Mouse (Mus musculus) gastrocnemius, postnatal 10 days (tissue): ENCODE results near the gene Pkdrej. TPM values are rescaled to one million over a fixed set of nuclear protein-coding genes. Genes with fewer than 3 reads are reported as not detected.
"Not testable (repeated sequence)": the region's sequence is repeated elsewhere in the genome, so short reads cannot be mapped to it uniquely, and the experiment has no call there.

Experiments
- DNase-seq: peaks from one replicate; pipeline ENCODE4 v3.0.0; 2021; ENCODE audit warnings: mixed read lengths
- long read RNA-seq, 2 experiments: library from polyadenylated mRNA; stranded (forward); transcript quantifications; one replicate each; pipeline ENCODE4 v2.0.0; 2021
- total RNA-seq, 2 experiments: library from RNA; stranded (reverse); gene quantifications; 2 replicates each; pipeline ENCODE4 v1.2.3; 2021

Pkdrej gene
- under 1 TPM; 0.20 to 0.31 TPM for total RNA-seq
- long read RNA-seq, experiment 1 = 0 reads
- long read RNA-seq, experiment 2 = 0 reads

DNA sequence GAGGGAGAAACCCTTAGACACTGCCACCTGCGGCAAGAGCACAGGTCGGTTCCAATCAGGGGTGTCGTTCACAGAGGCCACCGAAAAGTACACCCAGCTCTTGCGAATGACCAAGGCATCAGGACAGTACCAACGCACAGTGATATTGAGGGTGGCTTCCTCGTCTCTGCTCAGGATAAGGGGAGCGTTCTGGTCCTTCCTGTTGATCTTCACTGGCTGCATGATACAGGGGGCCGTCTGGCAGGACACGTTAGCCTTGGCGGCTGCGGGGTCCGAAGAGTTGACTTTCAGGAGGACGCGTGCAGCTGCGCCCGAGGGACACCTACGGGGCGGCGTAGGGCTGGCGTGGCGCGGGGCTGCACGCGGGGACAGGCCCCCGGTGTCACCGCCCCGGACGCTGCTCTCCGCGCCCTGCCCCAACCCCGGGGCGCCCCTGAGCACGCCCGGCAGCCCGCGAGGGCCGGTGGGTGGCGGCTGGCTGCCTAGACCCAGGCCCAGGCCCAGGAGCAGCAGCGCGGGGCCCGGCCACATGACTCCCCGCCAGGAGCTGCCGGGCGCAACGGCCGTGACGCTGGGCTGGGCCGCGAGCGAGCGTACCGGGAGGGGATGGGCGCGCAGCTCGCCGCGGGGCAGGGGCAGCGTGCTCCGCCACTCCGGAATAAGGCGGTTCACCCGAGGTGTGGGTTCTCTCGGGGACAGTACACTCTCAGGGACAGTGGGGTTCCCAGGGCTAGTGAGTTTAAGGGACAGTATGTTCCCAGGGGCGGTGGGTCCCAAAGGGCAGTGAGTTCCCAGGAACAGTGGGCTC is at the start of gene Pkdrej:
TSS of gene Pkdrej (minus strand) at position 532 of the 808 bp plus-strand sequence.
- DNase-seq = peak; percentile 60

DNA sequence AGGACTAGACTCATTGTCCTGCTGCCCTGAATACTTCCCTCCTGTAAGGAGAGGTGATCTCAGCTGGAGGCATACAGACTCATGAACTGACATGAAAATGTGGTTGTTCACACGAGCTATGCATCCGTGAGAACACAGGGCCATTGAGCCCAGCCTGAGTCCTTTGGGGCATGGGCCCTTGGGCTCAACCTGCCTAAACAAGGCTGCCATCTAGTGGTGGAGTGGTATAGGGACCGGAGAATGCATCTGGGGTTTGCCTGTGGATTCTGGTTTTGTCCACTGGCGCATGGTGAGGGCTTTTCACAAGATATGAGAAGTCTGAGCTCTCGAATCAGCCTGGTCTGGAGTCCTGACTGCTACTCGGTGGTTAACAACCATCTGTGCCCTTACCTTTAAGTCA is 46.2 kb upstream of the Pkdrej start:
- DNase-seq = peak; percentile 68

DNA sequence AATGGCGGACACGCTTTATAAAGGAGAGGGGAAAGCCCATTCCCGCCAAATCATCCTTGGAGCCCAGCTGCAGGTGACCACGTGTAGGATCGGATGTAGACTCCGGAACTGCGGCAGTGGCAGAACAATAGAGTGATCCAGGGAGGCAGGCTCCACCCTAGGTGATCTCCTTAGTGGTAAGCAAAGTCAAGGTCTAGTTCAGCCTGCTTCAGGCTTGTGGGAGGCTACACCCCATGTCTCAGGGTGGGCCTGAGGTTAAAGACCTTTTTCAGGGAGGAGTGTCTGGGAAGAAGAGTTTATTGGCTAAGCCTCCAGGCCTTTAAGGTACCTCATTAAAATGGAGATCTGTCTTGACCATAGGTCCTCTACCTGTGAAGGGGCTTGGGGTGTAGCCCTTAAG is 44.4 kb upstream of the Pkdrej start:
- DNase-seq = not testable (repeated sequence)

DNA sequence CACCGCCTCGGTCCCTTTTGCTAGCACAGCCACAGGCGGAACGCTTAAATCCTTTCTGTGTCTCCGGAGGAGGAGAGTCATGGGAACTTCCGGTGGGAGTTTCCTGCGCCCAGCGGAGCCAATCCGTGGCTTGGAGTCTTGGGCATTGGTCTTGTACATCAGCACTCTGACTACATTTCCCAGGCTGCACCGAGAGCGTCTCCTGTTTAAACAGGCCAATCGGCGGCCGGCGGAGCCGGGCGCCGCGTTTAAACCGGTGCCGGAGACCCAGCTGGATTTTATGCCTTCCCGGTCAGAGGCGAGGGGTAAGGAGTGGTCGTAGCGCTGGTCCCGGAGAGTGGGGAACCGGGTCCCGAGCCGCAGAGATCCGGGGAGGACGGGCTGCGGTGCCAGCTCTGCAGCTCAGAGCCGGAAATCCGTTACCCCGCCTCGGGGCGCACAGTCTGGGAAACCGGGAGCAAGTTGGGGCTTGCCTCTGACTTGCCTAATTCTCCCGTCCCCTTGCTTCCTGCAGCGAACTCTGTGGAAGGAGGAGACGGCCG is 38.0 kb upstream of the Pkdrej start, which contains the start of gene Gtse1:
TSS of gene Gtse1 (plus strand) at position 256 of the 542 bp plus-strand sequence.
- peak; percentile 87 for DNase-seq

DNA sequence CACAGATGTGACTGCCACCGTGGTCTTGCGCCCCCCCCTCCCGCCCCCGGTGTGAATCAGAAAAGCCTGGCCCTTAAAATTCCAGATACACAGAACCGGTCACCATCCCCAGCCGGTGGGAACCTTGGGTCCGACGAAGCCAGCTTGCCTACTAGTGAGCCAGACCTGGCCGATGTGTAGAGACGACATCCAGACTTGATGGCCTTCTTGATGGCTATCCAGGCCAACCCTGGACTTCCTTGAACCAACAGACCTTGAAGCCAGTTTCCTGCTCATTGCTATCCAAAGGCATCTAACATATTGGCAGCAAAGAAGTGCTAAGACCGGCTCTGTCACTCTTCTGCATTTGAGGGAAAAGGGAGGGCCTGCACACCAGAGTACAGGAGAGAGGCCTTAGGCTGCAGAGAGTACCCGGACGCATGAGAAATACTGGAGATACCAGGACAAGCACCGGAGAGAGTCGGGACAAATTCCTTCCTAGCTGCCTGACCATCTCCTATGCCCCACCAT is 37.5 kb upstream of the Pkdrej start:
- no peak for DNase-seq

DNA sequence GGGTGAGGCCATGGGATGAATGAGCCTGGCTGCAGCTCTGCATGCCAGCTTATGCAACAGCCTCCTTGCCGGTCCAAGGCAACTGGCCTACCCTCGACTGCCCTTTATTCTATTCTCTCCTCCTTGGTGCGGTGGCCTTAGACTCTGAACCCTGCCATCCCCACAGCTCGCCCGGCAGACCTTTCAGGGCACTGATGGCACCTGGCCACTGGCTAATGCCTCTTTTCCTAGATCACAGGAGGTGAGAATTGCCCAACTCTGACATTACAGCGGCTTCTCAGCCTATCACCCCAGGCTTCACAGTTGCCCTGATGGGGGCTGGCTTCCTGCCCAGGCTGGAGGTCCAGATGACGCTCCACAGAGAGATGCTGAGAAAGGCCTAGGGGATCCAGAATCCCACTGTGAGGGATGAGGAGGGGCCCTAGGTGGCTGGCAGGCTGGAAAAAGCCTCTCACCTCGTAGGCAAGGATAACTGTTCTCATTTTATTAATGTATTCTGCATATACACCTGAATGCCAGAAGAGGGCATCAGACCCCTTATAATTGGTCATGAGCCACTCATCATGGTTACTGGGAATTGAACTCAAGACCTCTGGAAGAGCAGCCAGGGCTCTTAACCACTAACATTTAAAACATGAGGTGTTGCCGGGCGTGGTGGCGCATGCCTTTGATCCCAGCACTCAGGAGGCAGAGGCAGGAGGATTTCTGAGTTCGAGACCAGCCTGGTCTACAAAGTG is 30.3 kb upstream of the Pkdrej start:
- no peak for DNase-seq

DNA sequence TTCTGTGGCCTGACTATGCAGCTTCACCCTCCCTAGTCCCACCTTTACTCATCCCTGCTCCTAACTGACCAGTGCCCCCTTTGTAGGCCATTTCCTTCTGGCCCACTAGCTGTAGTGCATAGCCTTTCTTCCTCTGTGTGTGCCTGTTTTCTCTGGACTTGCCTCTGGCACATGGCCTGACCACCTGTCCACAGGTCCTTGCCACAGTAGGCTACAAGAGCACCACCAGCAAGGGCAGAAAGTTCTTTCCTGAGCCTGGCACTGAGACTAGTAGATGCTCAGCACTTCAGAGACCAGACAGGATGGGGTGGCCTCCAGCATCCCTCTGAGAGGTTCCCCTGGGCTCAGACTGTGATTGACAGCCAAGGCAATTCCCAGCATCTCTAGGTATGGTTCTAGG is 23.5 kb upstream of the Pkdrej start:
- DNase-seq = no peak

DNA sequence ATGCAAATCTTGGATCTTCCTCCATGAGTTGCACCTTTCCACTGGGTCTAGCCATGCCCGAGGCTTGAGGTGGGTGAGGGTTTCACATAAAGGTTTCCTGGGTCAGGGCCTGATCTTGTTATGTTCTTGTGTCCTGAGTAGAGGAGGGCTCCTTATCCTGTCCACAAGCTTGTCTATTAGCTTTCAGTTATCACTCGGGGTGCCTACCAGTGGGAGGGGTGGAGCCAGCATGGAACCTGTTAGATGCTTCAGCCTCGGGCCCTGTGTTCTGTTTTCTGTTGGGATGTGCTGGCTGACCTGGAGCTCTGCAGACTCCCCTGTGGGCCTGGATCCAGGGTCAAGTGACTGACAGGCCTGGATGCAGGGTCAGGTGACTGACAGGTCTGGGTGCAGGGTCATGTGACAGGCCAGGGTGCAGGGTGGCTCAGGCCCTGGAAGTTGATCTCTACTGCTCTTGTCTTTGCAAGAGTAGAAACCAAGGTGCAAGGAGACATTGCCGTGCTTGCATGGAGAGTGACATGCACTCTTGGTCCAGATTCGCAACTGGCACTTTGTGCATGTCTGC is 20.3 kb upstream of the Pkdrej start:
- DNase-seq = no peak

DNA sequence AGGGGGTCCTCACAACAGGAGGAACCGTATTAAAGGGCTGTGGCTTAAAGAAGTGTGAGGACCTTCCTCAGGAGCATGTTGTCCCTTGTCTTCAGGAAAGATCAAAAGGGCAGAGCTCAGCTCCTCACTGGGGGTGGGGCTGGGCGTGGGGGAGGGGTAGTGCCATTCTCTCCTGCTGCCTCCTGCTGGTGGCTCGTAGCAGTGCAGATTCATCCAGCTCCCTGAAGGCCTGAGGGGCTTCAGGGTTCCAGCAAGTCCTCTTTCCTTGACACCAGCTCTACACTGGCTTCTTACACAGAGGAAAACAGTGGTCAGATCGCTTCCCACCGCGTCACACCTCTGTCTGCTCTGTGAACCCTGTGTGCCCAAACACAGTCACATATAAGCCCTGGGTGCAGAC is 19.4 kb upstream of the Pkdrej start:
- peak; percentile 45 for DNase-seq

DNA sequence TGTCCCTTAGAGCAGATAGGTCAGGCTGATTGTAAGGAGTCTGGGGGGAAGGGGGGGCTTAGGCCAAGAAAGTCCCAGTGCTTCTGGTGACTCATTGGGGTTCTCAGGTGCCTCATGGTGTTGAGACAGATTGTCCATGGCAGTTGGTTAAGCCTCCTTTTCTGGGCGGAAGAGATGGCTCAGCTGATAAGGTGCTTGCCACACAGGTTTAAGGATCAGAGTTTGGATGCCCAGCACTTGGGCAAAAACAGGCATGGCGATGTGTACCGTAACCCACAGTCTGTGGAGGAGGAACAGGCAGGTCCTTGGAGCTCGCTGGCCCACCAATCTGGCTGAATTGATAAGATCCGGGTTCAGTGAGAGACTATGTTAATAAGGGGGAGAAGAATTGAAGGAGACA is 15.4 kb upstream of the Pkdrej start:
- no peak for DNase-seq

DNA sequence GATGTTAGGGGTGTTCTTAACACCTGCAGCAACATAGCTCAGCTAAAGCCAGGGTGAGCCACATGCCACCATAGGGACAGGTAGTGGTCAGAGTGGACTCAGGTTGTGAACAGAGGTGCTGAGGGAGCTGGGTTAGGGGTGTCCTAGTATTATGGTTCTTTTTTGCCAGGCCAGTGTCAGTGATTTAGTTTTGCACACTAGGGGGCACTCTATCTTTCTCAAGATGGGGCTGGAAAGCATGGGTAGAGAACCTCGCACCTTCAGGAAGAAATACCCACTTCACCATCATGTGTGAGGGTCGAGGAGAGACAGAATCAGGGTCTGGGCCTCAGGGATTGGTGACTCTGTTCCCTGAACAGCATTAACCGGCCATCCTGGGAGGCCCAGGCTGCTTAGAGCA is 13.8 kb upstream of the Pkdrej start:
- DNase-seq = no peak

DNA sequence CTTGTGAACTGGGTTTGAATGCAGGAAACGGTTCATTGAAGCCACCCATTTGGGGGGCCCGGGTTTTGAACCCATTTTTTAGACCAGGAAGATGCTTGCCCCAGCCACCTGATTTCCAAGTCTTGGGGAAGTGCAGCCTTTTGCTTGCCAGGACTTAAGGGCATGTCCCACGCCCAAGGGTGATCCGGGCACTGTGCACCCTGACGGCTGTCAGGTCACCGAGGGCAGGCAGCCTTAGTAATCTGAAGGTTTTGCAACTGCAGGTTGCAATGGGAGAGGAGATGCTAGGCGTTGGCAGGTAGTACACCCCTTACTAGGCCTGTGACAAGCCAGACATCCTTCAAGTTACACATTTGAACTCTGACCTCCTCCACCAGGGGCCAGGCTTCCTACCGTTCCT is 11.1 kb upstream of the Pkdrej start:
- no peak for DNase-seq

DNA sequence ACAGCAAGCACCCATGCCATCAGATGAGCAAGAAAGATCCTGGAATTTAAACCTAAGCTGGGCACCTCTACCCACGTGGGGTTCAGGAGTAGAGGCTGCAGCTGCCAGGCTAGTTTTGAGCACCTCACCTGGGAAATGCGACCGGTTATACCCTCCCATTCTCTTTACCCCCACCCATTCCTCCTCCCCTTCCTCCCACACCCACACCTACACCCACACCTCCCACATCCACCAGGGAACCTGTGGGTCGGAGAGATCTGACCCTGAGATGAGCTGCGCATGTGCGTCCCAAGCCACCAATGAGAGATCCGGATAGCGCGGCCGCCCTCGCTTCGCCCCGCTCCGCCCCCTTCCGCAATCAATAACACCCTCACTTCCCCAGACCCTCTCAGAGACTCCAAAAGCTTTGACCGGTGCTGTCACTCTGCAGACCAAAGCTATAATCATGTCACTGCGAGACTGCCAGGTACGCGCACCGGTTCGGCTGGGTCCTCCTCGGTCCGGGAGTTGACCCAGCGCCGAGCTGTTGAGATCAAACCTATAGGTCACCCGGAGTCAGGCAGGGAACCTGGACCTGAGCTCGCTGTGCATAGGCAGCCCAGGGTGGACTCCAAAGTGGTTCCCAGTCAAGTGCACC is 10.5 kb upstream of the Pkdrej start, which contains the start of gene Ttc38:
TSS of gene Ttc38 (plus strand) at position 353 of the 637 bp plus-strand sequence.
- DNase-seq = peak; percentile 74

DNA sequence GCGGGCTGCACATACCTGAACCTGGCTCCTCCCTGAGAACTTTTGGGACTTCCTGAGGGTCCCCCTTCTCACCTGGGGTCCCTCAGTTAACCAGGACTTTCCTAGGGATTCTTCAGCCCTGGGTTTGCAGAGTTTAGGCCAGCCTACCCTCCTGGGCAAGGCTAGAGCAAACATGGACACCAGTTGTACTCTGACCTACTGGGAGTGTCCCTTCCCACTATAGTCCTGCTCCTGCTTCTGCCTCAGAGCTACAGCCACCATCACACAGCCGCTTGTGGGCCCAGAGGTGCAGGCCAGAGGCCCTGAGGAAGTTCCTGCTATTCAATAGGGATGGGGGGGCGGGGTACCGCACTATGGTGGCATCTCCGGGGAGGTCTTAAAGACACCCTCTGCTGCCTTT is 7.9 kb upstream of the Pkdrej start:
- DNase-seq = no peak

DNA sequence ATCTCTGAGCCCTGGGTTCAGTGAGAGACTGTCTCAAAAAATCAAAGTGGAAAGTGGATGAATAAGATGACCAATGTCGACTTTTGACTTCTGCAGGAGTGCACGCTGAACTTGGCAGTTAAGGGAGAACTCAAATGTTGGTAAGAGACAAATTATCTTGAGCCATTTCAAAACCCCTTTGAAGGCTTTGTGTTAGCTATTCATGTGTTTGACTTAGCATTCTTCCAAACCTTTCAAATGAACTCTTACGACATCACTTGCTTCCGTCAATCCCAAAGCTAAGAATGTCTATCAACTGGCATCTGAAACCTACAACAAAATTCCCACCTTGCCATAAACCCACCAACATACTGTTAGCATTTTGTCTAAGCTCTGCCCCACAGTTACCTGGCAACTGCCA is 6.5 kb upstream of the Pkdrej start:
- no peak for DNase-seq

DNA sequence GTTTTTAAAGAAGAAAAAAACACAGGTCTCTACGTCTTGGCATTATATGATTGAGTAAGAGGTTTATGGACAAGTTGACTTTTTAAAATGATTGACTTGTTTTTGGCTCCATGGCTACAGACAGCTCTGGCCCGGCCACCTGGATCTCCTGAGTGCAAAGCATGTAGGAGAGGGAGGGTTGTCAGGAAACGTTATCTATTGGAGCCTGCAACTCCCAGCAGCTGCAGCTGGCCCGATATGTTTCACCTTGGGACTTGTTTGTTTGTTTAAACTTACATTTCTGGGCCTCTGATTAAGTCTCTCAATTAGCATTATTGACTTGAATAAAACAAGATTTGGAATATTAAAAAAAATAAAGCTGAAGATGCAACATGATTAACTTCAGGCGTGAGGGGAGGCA is 5.1 kb upstream of the Pkdrej start:
- DNase-seq = no peak

DNA sequence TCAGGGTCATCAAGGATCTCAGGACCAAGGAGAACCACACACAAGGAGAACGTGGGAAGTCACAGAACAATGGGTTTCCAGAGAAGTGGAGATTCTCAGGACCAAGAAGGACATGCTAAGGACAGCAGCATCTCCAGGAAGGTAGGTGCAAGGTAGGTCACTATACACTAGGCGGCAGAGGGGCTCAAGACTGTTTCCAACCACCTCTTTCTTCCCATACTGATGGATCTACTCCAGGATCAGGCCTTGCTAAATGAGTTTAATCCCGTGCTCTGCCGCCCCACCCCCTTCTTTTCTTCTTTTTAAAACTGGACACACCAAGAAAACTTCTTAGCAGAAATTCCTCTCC is 451 bp upstream of the Pkdrej start:
- no peak for DNase-seq

DNA sequence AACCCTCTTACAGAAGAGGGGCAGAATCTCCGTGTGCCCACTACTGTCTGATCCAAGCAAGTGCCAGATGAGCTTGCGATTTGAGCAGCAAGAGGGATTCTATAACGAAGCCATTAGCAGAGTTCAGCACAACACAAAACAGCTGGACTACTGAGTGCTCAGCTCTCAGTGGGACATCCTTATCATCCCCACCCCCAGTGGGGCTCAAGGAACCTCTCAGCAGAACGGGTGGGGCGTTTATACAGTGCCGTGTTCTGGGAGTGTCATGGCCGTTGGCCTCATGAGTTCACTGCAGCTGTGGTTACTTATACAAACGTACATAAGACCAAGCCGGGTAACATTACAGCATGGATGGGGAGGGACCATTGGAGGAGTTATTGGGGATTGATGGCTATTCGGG is 8.1 kb downstream of the Pkdrej start:
- DNase-seq = no peak

DNA sequence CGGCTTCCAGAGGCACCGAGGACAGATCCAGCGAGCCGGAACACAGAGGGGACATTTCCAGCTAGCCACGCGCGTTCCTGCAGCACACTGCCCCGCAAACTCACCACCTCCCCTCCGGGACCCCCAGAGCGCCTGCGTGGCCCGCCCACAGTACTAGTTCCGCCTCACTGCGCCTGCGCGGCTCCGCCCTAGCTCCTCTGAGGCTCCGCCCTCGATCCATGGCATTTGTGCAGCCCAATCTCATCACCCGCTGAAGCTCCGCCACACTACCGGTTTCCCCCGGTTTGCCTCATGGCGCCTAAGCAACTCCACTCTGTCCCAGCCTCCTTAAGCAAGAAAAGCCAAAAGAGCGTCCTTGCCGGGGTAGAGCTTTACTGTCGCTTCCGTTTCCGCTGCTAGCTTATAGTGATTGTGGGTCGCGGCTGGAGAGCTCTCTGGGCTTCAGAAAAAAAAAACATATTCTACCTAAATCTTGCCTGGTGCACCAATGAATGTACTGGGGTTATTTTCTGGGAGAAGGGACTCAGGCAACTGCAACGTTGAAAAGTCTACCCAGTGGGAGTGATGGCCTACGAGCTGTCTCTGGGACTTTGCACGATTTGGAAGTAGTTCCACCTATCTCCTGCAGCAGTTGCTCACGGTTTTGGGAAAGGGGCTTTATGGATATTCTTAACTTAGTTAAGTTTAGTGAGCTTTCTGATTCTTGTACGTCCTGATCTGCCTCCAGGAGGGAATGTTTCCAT is 9.8 kb downstream of the Pkdrej start, which contains the start of gene Cdpf1:
TSS of gene Cdpf1 (minus strand) at position 163 of the 743 bp plus-strand sequence.
- peak; percentile 99 for DNase-seq

DNA sequence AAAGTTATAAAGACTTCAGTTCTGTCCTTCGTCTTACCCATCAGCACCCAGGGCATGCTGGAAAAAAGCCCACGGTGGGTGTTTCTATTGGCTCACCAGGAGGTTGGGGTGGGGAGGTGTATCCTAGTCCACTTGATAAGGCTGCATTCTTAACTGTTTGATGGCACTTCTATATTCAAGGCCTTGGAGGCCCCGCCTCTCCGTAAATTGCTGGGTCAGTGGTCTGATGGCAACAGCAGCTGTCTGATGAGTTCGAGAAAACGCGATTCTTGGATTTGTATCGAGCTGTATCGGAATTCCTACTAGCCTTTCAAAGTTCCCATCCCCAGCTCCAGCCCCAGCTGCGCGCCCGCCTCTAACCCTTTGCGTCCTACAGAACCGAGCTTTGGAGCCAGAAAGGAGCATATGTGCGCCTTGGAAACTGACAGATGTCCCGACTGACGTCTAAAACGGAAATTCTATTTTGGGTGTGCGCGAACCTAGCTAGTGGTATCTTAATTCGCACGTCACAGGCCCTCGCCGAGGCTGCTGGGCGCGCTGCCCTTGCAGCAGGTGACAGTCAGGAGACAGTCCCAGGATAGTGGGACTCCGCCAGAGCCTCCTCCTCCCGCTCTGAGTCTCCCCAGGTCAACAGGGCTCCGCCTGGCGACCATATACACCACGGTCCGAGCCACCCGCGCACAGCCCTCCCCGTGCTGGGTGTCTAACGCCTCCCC is 10.6 kb downstream of the Pkdrej start:
- peak; percentile 72 for DNase-seq

DNA sequence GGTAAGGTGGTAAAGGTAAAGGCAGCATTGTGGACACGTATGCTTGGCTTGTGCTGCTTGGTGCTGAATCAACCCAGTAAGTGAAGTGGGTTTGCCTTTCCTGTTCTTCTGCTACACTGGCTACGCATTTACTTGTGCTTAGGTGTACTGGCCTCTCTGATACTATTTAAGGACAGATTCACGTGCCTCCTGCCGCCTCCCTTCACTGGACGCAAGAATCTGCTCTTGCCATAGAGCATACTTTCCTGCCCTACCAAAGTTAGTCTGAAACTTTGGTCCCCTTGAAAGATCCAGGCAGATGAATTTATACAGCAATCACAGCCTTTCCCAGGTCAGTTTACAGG is 11.1 kb downstream of the Pkdrej start:
- no peak for DNase-seq
